8 mouse cellular contexts compared by ENCODE assay signal in the genomic region with DNA sequence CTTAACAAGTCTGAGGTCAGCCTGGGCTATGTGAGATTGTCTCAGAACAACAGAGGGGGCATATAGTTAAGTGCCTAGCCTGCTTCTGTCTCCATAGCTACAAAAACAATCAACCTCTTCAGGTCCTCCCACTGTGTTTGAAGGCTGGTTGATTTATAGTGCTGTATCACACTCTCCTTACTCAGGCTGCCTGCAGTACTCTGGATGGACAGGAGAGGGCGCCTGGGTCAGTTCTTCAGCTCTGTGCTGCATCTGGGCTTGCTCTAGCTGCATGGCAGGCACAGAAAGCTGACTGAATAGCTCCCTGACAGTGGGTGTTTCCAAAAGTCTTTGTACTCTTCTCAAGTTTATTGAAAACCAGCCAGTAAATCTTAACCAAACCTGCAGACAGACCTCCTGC. TPM values are rescaled to one million over a fixed set of nuclear protein-coding genes. Genes with fewer than 3 reads are reported as not detected.
DNase-seq lines count a peak whose midpoint lies in the region; ATAC-seq and TF ChIP-seq lines count a peak whose summit lies in the region.

No protein-coding gene starts in this region.

- TF ChIP-seq CTCF in bone marrow macrophage, adult 2 months (IDR thresholded peaks at IDR 0.05; ENCODE audit: low read depth, low read length), result peak; percentile 95
- peak; percentile 82 for TF ChIP-seq CTCF in embryonic fibroblast, embryonic 13.5 days (IDR thresholded peaks at IDR 0.05; ENCODE audit: borderline replicate concordance, insufficient read depth, low read length)

- H3K27ac ChIP-seq in bone marrow macrophage, adult 2 months (ENCODE audit: insufficient read depth, low read depth, low read length), result no peak overlapping the region
- H3K27ac ChIP-seq in embryonic fibroblast, embryonic 13.5 days (ENCODE audit: insufficient read depth, low read length), result no peak overlapping the region
- peak overlapping the region; percentile 81 for H3K27ac ChIP-seq in heart, embryonic 10.5 days
- H3K27ac ChIP-seq in kidney, embryonic 14.5 days (ENCODE audit: low read depth, low read length), result no peak overlapping the region
- H3K27ac ChIP-seq in limb, embryonic 14.5 days (replicated peaks; ENCODE audit: low read depth, low read length), result no peak overlapping the region

- H3K4me2 ChIP-seq in kidney, embryonic 14.5 days (replicated peaks; ENCODE audit: low read depth, low read length), result no peak overlapping the region
- H3K4me2 ChIP-seq in limb, embryonic 14.5 days (replicated peaks; ENCODE audit: low read depth, low read length, severe bottlenecking), result no peak overlapping the region

- 0 out of 2 replicates have a peak overlapping the region, but pooled peaks have one; percentile 4 for H3K9ac ChIP-seq in kidney, embryonic 14.5 days (ENCODE audit: low read depth, low read length)
- no peak overlapping the region for H3K9ac ChIP-seq in limb, embryonic 14.5 days (ENCODE audit: low read depth, low read length, severe bottlenecking)

- no peaks in the 10 kb centered on the region for H3K27me3 ChIP-seq in heart, embryonic 10.5 days (ENCODE audit: insufficient read depth, poor library complexity, severe bottlenecking)
- no peaks in the 10 kb centered on the region for H3K27me3 ChIP-seq in kidney, embryonic 14.5 days (ENCODE audit: control insufficient read depth, insufficient read depth, low read length)
- no peaks in the 10 kb centered on the region for H3K27me3 ChIP-seq in limb, embryonic 14.5 days (ENCODE audit: control insufficient read depth, insufficient read depth, low read length)

- 0% methylated on average over 1 of the region's 1 CpGs for WGBS in heart, embryonic 10.5 days
- 0% methylated on average over 1 of the region's 1 CpGs for whole genome bisulfite sequencing in kidney, embryonic 14.5 days
- 0% methylated on average over 1 of the region's 1 CpGs for WGBS in limb, embryonic 14.5 days

- DNase-seq in B cell, adult 2 months, result peak; percentile 93 to 94
- DNase-seq in heart, embryonic 10.5 days (ENCODE audit: low spot score), result peak; percentile 93
- DNase-seq in limb, embryonic 14.5 days (ENCODE audit: low spot score), result peak; percentile 88
- DNase-seq in monocyte, adult 2 months (ENCODE audit: low read depth in 1 of 2, low spot score in 2 of 2), result peak; percentile 52 to 83
- DNase-seq in spleen, postnatal 36 days (ENCODE audit: low spot score in 2 of 2), result peak; percentile 78 to 85

- peak; percentile 93 for ATAC-seq in kidney, embryonic 14.5 days (ENCODE audit: low FRiP score, low TSS enrichment)
- peak; percentile 86 for ATAC-seq in limb, embryonic 14.5 days (ENCODE audit: low FRiP score, low read depth)

- H3K36me3 ChIP-seq in heart, embryonic 10.5 days, result peaks cover 9% of the 10 kb centered on the region; the same call in 1 of the 2 replicates
- H3K36me3 ChIP-seq in kidney, embryonic 14.5 days (ENCODE audit: control insufficient read depth, insufficient read depth, low read length), result peaks cover 5% of the 10 kb centered on the region; the same call in 1 of the 2 replicates
- no peaks in the 10 kb centered on the region for H3K36me3 ChIP-seq in limb, embryonic 14.5 days (ENCODE audit: control insufficient read depth, insufficient read depth, low read length)

- H3K4me3 ChIP-seq in bone marrow macrophage, adult 2 months (ENCODE audit: insufficient read depth, low read length), result no peak overlapping the region
- H3K4me3 ChIP-seq in embryonic fibroblast, embryonic 13.5 days (ENCODE audit: insufficient read depth, low read length), result no peak overlapping the region
- H3K4me3 ChIP-seq in heart, embryonic 10.5 days, result no peak overlapping the region
- H3K4me3 ChIP-seq in kidney, embryonic 14.5 days (ENCODE audit: low read length), result no peak overlapping the region
- no peak overlapping the region for H3K4me3 ChIP-seq in limb, embryonic 14.5 days (replicated peaks; ENCODE audit: low read length)

- peaks cover 22% of the 10 kb centered on the region for H3K4me1 ChIP-seq in bone marrow macrophage, adult 2 months (ENCODE audit: control insufficient read depth, insufficient read depth, low read length)
- no peaks in the 10 kb centered on the region for H3K4me1 ChIP-seq in embryonic fibroblast, embryonic 13.5 days (ENCODE audit: control insufficient read depth, insufficient read depth, low read length)
- peaks cover 44% of the 10 kb centered on the region for H3K4me1 ChIP-seq in heart, embryonic 10.5 days
- H3K4me1 ChIP-seq in kidney, embryonic 14.5 days (ENCODE audit: control insufficient read depth, insufficient read depth, low read length), result no peaks in the 10 kb centered on the region
- H3K4me1 ChIP-seq in limb, embryonic 14.5 days (ENCODE audit: control insufficient read depth, insufficient read depth, low read length), result no peaks in the 10 kb centered on the region

- no peak for TF ChIP-seq POLR2A in bone marrow macrophage, adult 2 months (IDR thresholded peaks at IDR 0.05; ENCODE audit: borderline replicate concordance, low read depth, low read length)
- no peak for TF ChIP-seq POLR2A in embryonic fibroblast, embryonic 13.5 days (IDR thresholded peaks at IDR 0.05; ENCODE audit: low read depth, low read length)
- no peak for TF ChIP-seq POLR2A in limb, embryonic 14.5 days (IDR thresholded peaks at IDR 0.05; ENCODE audit: borderline replicate concordance, extremely low read depth, insufficient read depth, insufficient read length)

- no peaks in the 10 kb centered on the region for H3K9me3 ChIP-seq in heart, embryonic 10.5 days
- no peaks in the 10 kb centered on the region for H3K9me3 ChIP-seq in kidney, embryonic 14.5 days (ENCODE audit: control insufficient read depth, low read length)
- no peaks in the 10 kb centered on the region for H3K9me3 ChIP-seq in limb, embryonic 14.5 days (ENCODE audit: control insufficient read depth, low read length)

RNA-seq across cellular contexts. Expression of gene Opa3, which starts 11.3 kb away (rescaled TPM):
- polyA plus RNA-seq in bone marrow macrophage, adult 2 months (2012; ENCODE audit: insufficient read depth, insufficient read length, missing spikeins), result 20.0 and 22.0 TPM in 2 replicates
- 21.8 and 24.4 TPM in 2 replicates for polyA plus RNA-seq in embryonic fibroblast, embryonic 13.5 days (2011; ENCODE audit: insufficient read length, low read depth, missing spikeins)
- polyA plus RNA-seq in heart, embryonic 10.5 days (2016; fragmentation: Nextera tagmentation; extraction: Ambion mirVana), result 46.8 and 47.9 TPM in 2 replicates
- polyA plus RNA-seq in kidney, embryonic 14.5 days (2014; fragmentation: Nextera tagmentation; extraction: Ambion mirVana), result 33.3 and 44.6 TPM in 2 replicates
- polyA plus RNA-seq in limb, embryonic 14.5 days (2012; rRNA removed), result 19.6 and 23.6 TPM in 2 replicates
- polyA plus RNA-seq in limb, embryonic 14.5 days (2014; fragmentation: Nextera tagmentation; extraction: Ambion mirVana), result 27.5 and 31.7 TPM in 2 replicates

RNA-seq across cellular contexts. Expression of gene Gpr4, which starts 27.1 kb away (rescaled TPM):
- not detected in 2 replicates for polyA plus RNA-seq in bone marrow macrophage, adult 2 months (2012; ENCODE audit: insufficient read depth, insufficient read length, missing spikeins)
- 0.17 and 0.18 TPM in 2 replicates for polyA plus RNA-seq in embryonic fibroblast, embryonic 13.5 days (2011; ENCODE audit: insufficient read length, low read depth, missing spikeins)
- polyA plus RNA-seq in heart, embryonic 10.5 days (2016; fragmentation: Nextera tagmentation; extraction: Ambion mirVana), result 1.0 and 1.8 TPM in 2 replicates
- 2.4 and 3.4 TPM in 2 replicates for polyA plus RNA-seq in kidney, embryonic 14.5 days (2014; fragmentation: Nextera tagmentation; extraction: Ambion mirVana)
- 9.2 and 15.5 TPM in 2 replicates for polyA plus RNA-seq in limb, embryonic 14.5 days (2012; rRNA removed)
- 4.0 and 4.4 TPM in 2 replicates for polyA plus RNA-seq in limb, embryonic 14.5 days (2014; fragmentation: Nextera tagmentation; extraction: Ambion mirVana)

RNA-seq across cellular contexts. Expression of gene Vasp, which starts 32.2 kb away (rescaled TPM):
- polyA plus RNA-seq in bone marrow macrophage, adult 2 months (2012; ENCODE audit: insufficient read depth, insufficient read length, missing spikeins), result 178 and 187 TPM in 2 replicates
- polyA plus RNA-seq in embryonic fibroblast, embryonic 13.5 days (2011; ENCODE audit: insufficient read length, low read depth, missing spikeins), result 161 and 186 TPM in 2 replicates
- polyA plus RNA-seq in heart, embryonic 10.5 days (2016; fragmentation: Nextera tagmentation; extraction: Ambion mirVana), result 99.0 and 112 TPM in 2 replicates
- 54.2 and 56.5 TPM in 2 replicates for polyA plus RNA-seq in kidney, embryonic 14.5 days (2014; fragmentation: Nextera tagmentation; extraction: Ambion mirVana)
- 126 and 169 TPM in 2 replicates for polyA plus RNA-seq in limb, embryonic 14.5 days (2012; rRNA removed)
- polyA plus RNA-seq in limb, embryonic 14.5 days (2014; fragmentation: Nextera tagmentation; extraction: Ambion mirVana), result 66.7 and 67.0 TPM in 2 replicates

RNA-seq across cellular contexts. Expression of gene Ppm1n, which starts 40.4 kb away (rescaled TPM):
- 0.93 and 4.2 TPM in 2 replicates for polyA plus RNA-seq in bone marrow macrophage, adult 2 months (2012; ENCODE audit: insufficient read depth, insufficient read length, missing spikeins)
- not detected in 2 replicates for polyA plus RNA-seq in embryonic fibroblast, embryonic 13.5 days (2011; ENCODE audit: insufficient read length, low read depth, missing spikeins)
- polyA plus RNA-seq in heart, embryonic 10.5 days (2016; fragmentation: Nextera tagmentation; extraction: Ambion mirVana), result 0.13 TPM in 1 of 2 replicates, not detected in the other
- polyA plus RNA-seq in kidney, embryonic 14.5 days (2014; fragmentation: Nextera tagmentation; extraction: Ambion mirVana), result not detected in 2 replicates
- polyA plus RNA-seq in limb, embryonic 14.5 days (2012; rRNA removed), result not detected in 2 replicates
- polyA plus RNA-seq in limb, embryonic 14.5 days (2014; fragmentation: Nextera tagmentation; extraction: Ambion mirVana), result not detected in 2 replicates

RNA-seq across cellular contexts. Expression of gene Rtn2, which starts 43.0 kb away (rescaled TPM):
- polyA plus RNA-seq in bone marrow macrophage, adult 2 months (2012; ENCODE audit: insufficient read depth, insufficient read length, missing spikeins), result 1.4 and 2.0 TPM in 2 replicates
- 6.8 and 7.8 TPM in 2 replicates for polyA plus RNA-seq in embryonic fibroblast, embryonic 13.5 days (2011; ENCODE audit: insufficient read length, low read depth, missing spikeins)
- polyA plus RNA-seq in heart, embryonic 10.5 days (2016; fragmentation: Nextera tagmentation; extraction: Ambion mirVana), result 22.4 and 26.0 TPM in 2 replicates
- 5.4 and 5.7 TPM in 2 replicates for polyA plus RNA-seq in kidney, embryonic 14.5 days (2014; fragmentation: Nextera tagmentation; extraction: Ambion mirVana)
- polyA plus RNA-seq in limb, embryonic 14.5 days (2012; rRNA removed), result 44.3 and 59.4 TPM in 2 replicates
- polyA plus RNA-seq in limb, embryonic 14.5 days (2014; fragmentation: Nextera tagmentation; extraction: Ambion mirVana), result 22.5 and 30.6 TPM in 2 replicates
